Mouse (Mus musculus) midbrain, embryonic 14.5 days (tissue): ENCODE data around the gene Btn2a2. TPM values are rescaled to one million over a fixed set of nuclear protein-coding genes. Genes with fewer than 3 reads are reported as not detected.
A peak's percentile ranks its signal among the peaks of the same experiment; 100 is the strongest.

Experiments
- ATAC-seq: fragments of 200-750 bp; cut with Nextera tagmentation; 2 replicates; pipeline ENCODE4 v1.8.0; 2017; ENCODE audit warnings: moderate number of reproducible peaks, moderate library complexity; ENCODE audit not compliant: low FRiP score, low TSS enrichment
- DNase-seq: peaks from one replicate; pipeline ENCODE4 v3.0.0-alpha.2; 2015
- H3K27ac ChIP-seq: fragments of 300-500 bp; sonication (generic); replicated peaks from 2 replicates; pipeline ENCODE4 v1.5.1; 2014; ENCODE audit warnings: mild to moderate bottlenecking, low read depth, low read length, moderate library complexity
- H3K27me3 ChIP-seq: fragments of 300-500 bp; sonication (generic); 2 replicates; pipeline ENCODE4 v1.6.1; 2014; ENCODE audit warnings: low read length, control low read depth, mixed read lengths; ENCODE audit not compliant: control insufficient read depth, insufficient read depth
- H3K36me3 ChIP-seq: fragments of 300-500 bp; sonication (generic); 2 replicates; pipeline ENCODE4 v1.6.1; 2014; ENCODE audit warnings: low read length, control low read depth; ENCODE audit not compliant: control insufficient read depth, insufficient read depth
- H3K4me1 ChIP-seq: fragments of 300-500 bp; sonication (generic); 2 replicates; pipeline ENCODE4 v1.6.1; 2014; ENCODE audit warnings: mild to moderate bottlenecking, antibody characterized with exemption, low read length, control low read depth; ENCODE audit not compliant: control insufficient read depth, insufficient read depth
- H3K4me2 ChIP-seq: fragments of 300-500 bp; sonication (generic); 2 replicates; pipeline ENCODE4 v1.6.1; 2014; ENCODE audit warnings: mild to moderate bottlenecking, low read length, moderate library complexity
- H3K4me3 ChIP-seq: fragments of 300-500 bp; sonication (generic); replicated peaks from 2 replicates; pipeline ENCODE4 v1.5.1; 2014; ENCODE audit warnings: low read depth, low read length
- H3K9ac ChIP-seq: fragments of 300-500 bp; sonication (generic); replicated peaks from 2 replicates; pipeline ENCODE4 v1.6.1; 2014; ENCODE audit warnings: mild to moderate bottlenecking, low read length, moderate library complexity
- H3K9me3 ChIP-seq: fragments of 300-500 bp; sonication (generic); 2 replicates; pipeline ENCODE4 v1.6.1; 2016; ENCODE audit warnings: low read length, control low read depth, mixed read lengths; ENCODE audit not compliant: control insufficient read depth
- WGBS: fragments of 180-500 bp; shearing (Covaris S2); extraction: QIAGEN DNeasy Blood & Tissue Kit; methylation state at CpG from one replicate; pipeline ENCODE4 v1.1.7; 2014; 5-methylcytosine and 5-hydroxymethylcytosine counted together
- polyA plus RNA-seq: library from polyadenylated mRNA; unstranded; fragments of >200 nt; fragmentation: Nextera tagmentation; extraction: Ambion mirVana; gene quantifications from 2 replicates; pipeline ENCODE4 v1.2.1, GENCODE M21; 2014

The Btn2a2 gene
- polyA plus RNA-seq, 1 experiment from 2014 or later: not detected

- Histone ChIP-seq H3K9ac (no peak overlapping the region; the same call in 1 of the 2 replicates), H3K9me3 (no peaks in the 10 kb centered on the region), H3K4me1 (no peaks in the 10 kb centered on the region), H3K4me3 (peak overlapping the region; percentile 46), H3K27me3 (no peaks in the 10 kb centered on the region), H3K4me2 (peak overlapping the region; percentile 85), H3K27ac (no peak overlapping the region), H3K36me3 (no peaks in the 10 kb centered on the region)
- DNase-seq (no peak), ATAC-seq (no peak)
- 53% methylated on average over 15 of the region's 15 CpGs for WGBS
These were observed 27.4 kb upstream of the Btn2a2 start for GRCm38 (mm10) chr13:23515826-23516620.

- 74% methylated on average over 5 of the region's 5 CpGs for WGBS
- DNase-seq: no peak
- H3K9ac ChIP-seq: no peak overlapping the region
- no peaks in the 10 kb centered on the region for H3K9me3 ChIP-seq
- no peak for ATAC-seq
- no peaks in the 10 kb centered on the region for H3K4me1 ChIP-seq
- no peaks in the 10 kb centered on the region for H3K36me3 ChIP-seq
- no peaks in the 10 kb centered on the region for H3K27me3 ChIP-seq
- H3K4me2 ChIP-seq: no peak overlapping the region
- H3K27ac ChIP-seq: no peak overlapping the region
- no peak overlapping the region for H3K4me3 ChIP-seq
These were observed 26.6 kb upstream of the Btn2a2 start for GRCm38 (mm10) chr13:23515281-23515680.

- H3K4me1 ChIP-seq: no peaks in the 10 kb centered on the region
- DNase-seq (no peak), ATAC-seq (no peak)
- H3K9ac ChIP-seq: no peak overlapping the region
- no peak overlapping the region for H3K4me3 ChIP-seq
- 87% methylated on average over 1 of the region's 1 CpGs for WGBS
- H3K4me2 ChIP-seq: no peak overlapping the region
- no peaks in the 10 kb centered on the region for H3K9me3 ChIP-seq
- no peak overlapping the region for H3K27ac ChIP-seq
- no peaks in the 10 kb centered on the region for H3K27me3 ChIP-seq
- H3K36me3 ChIP-seq: no peaks in the 10 kb centered on the region
These were observed 24.9 kb upstream of the Btn2a2 start for GRCm38 (mm10) chr13:23513517-23513916.

GRCm38 (mm10) chr13:23510127-23510526, 21.5 kb upstream of the Btn2a2 start:
- ATAC-seq: no peak
- H3K4me2 ChIP-seq: no peak overlapping the region
- WGBS: 61% methylated on average over 1 of the region's 1 CpGs
- DNase-seq: no peak
- no peak overlapping the region for H3K27ac ChIP-seq
- no peaks in the 10 kb centered on the region for H3K9me3 ChIP-seq
- H3K4me3 ChIP-seq: no peak overlapping the region
- H3K4me1 ChIP-seq: 0 out of 2 replicates have a peak, but pooled peaks cover 6% of the 10 kb centered on the region
- no peak overlapping the region for H3K9ac ChIP-seq
- H3K36me3 ChIP-seq: no peaks in the 10 kb centered on the region
- no peaks in the 10 kb centered on the region for H3K27me3 ChIP-seq

- WGBS: 16% methylated on average over 14 of the region's 14 CpGs
- ATAC-seq (no peak), DNase-seq (no peak)
- H3K9me3 ChIP-seq: no peaks in the 10 kb centered on the region
- no peak overlapping the region for H3K4me2 ChIP-seq
- H3K27me3 ChIP-seq: no peaks in the 10 kb centered on the region; the same call in 1 of the 2 replicates
- no peak overlapping the region for H3K4me3 ChIP-seq
- H3K36me3 ChIP-seq: no peaks in the 10 kb centered on the region
- no peak overlapping the region for H3K9ac ChIP-seq
- 0 out of 2 replicates have a peak, but pooled peaks cover 6% of the 10 kb centered on the region for H3K4me1 ChIP-seq
- no peak overlapping the region for H3K27ac ChIP-seq
These were observed 18.3 kb upstream of the Btn2a2 start for GRCm38 (mm10) chr13:23506819-23507515.

GRCm38 (mm10) chr13:23506351-23506750, 17.7 kb upstream of the Btn2a2 start:
- H3K27me3 ChIP-seq: no peaks in the 10 kb centered on the region; the same call in 1 of the 2 replicates
- 0 out of 2 replicates have a peak, but pooled peaks cover 6% of the 10 kb centered on the region for H3K4me1 ChIP-seq
- WGBS: 5% methylated on average over 13 of the region's 13 CpGs
- no peak for ATAC-seq
- peak overlapping the region; percentile 5; the same call in 1 of the 2 replicates for H3K4me3 ChIP-seq
- peak; percentile 69 for DNase-seq
- no peak overlapping the region for H3K9ac ChIP-seq
- H3K36me3 ChIP-seq: no peaks in the 10 kb centered on the region
- H3K9me3 ChIP-seq: no peaks in the 10 kb centered on the region
- H3K4me2 ChIP-seq: peak overlapping the region; percentile 35
- no peak overlapping the region for H3K27ac ChIP-seq

- Histone ChIP-seq H3K36me3 (no peaks in the 10 kb centered on the region), H3K4me2 (peak overlapping the region; percentile 35), H3K4me3 (peak overlapping the region; percentile 5; the same call in 1 of the 2 replicates), H3K27ac (no peak overlapping the region), H3K4me1 (0 out of 2 replicates have a peak, but pooled peaks cover 6% of the 10 kb centered on the region), H3K27me3 (no peaks in the 10 kb centered on the region; the same call in 1 of the 2 replicates), H3K9me3 (no peaks in the 10 kb centered on the region), H3K9ac (no peak overlapping the region)
- DNase-seq (no peak), ATAC-seq (no peak)
- WGBS: 5% methylated on average over 14 of the region's 14 CpGs
These were observed 17.1 kb upstream of the Btn2a2 start for GRCm38 (mm10) chr13:23505662-23506345.

GRCm38 (mm10) chr13:23503797-23504196, 15.1 kb upstream of the Btn2a2 start:
- H3K4me1 ChIP-seq: 0 out of 2 replicates have a peak, but pooled peaks cover 6% of the 10 kb centered on the region
- ATAC-seq: no peak
- H3K36me3 ChIP-seq: no peaks in the 10 kb centered on the region
- no peak overlapping the region for H3K27ac ChIP-seq
- 0 out of 2 replicates have a peak overlapping the region, but pooled peaks have one; percentile 9 for H3K4me2 ChIP-seq
- H3K9ac ChIP-seq: no peak overlapping the region
- WGBS: 2% methylated on average over 9 of the region's 9 CpGs
- no peaks in the 10 kb centered on the region for H3K9me3 ChIP-seq
- H3K4me3 ChIP-seq: no peak overlapping the region
- peak; percentile 82 for DNase-seq
- peaks cover 8% of the 10 kb centered on the region; the same call in 1 of the 2 replicates for H3K27me3 ChIP-seq
